In genomic region chr7:28808957-28809393, GRCm38 (mm10) we compare ENCODE assay signal across 8 mouse cellular contexts. TPM values are rescaled to one million over a fixed set of nuclear protein-coding genes. Genes with fewer than 3 reads are reported as not detected.
A peak's percentile ranks its signal among the peaks of the same experiment; 100 is the strongest.
DNase-seq lines count a peak whose midpoint lies in the region; ATAC-seq lines count a peak whose summit lies in the region.

No protein-coding gene starts in this region.

- peak; percentile 65 for ATAC-seq in hindbrain, embryonic 15.5 days (ENCODE audit: low FRiP score, low read depth)

- WGBS in hindbrain, embryonic 15.5 days, result under 1% methylated on average over 32 of the region's 32 CpGs

- no peaks in the 10 kb centered on the region for H3K27me3 ChIP-seq in hindbrain, embryonic 15.5 days

- peak; percentile 92 for DNase-seq in R1 (ENCODE audit: low read depth, low spot score)
- DNase-seq in cerebellum, postnatal 25 days, result peak; percentile 97 to 99
- peak; percentile 95 for DNase-seq in frontal cortex, postnatal 36 days (ENCODE audit: low spot score in 2 of 2)
- DNase-seq in left cerebral cortex, adult 11 months (ENCODE audit: low spot score), result peak; percentile 92
- DNase-seq in lung, postnatal 36 days, result peak; percentile 96
- peak; percentile 93 for DNase-seq in retina, embryonic 14.5 days (ENCODE audit: low spot score)
- DNase-seq in thymus, postnatal 36 days, result peak; percentile 96 to 98

- peak overlapping the region; percentile 86 for H3K4me2 ChIP-seq in hindbrain, embryonic 15.5 days

- peak overlapping the region; percentile 73 for H3K4me3 ChIP-seq in hindbrain, embryonic 15.5 days

- H3K9me3 ChIP-seq in hindbrain, embryonic 15.5 days, result no peaks in the 10 kb centered on the region

- peak overlapping the region; percentile 99 for H3K27ac ChIP-seq in hindbrain, embryonic 15.5 days (replicated peaks)

- H3K9ac ChIP-seq in hindbrain, embryonic 15.5 days, result peak overlapping the region; percentile 81

- H3K36me3 ChIP-seq in hindbrain, embryonic 15.5 days, result peaks cover 9% of the 10 kb centered on the region

- peaks cover 32% of the 10 kb centered on the region for H3K4me1 ChIP-seq in hindbrain, embryonic 15.5 days (replicated peaks)

RNA-seq across cellular contexts. Expression of gene Hnrnpl, which starts 0.6 kb away (rescaled TPM):
- polyA plus RNA-seq in hindbrain, embryonic 15.5 days (2015; fragmentation: Nextera tagmentation; extraction: Ambion mirVana), result 162 and 180 TPM in 2 replicates

RNA-seq across cellular contexts. Expression of gene Ech1, which starts 16.0 kb away (rescaled TPM):
- polyA plus RNA-seq in hindbrain, embryonic 15.5 days (2015; fragmentation: Nextera tagmentation; extraction: Ambion mirVana), result 97.8 and 98.0 TPM in 2 replicates

RNA-seq across cellular contexts. Expression of gene Rinl, which starts 20.2 kb away (rescaled TPM):
- polyA plus RNA-seq in hindbrain, embryonic 15.5 days (2015; fragmentation: Nextera tagmentation; extraction: Ambion mirVana), result 2.6 and 2.7 TPM in 2 replicates

RNA-seq across cellular contexts. Expression of gene Lgals4, which starts 24.7 kb away (rescaled TPM):
- 5.7 and 7.2 TPM in 2 replicates for polyA plus RNA-seq in hindbrain, embryonic 15.5 days (2015; fragmentation: Nextera tagmentation; extraction: Ambion mirVana)

RNA-seq across cellular contexts. Expression of gene Nfkbib, which starts 41.7 kb away (rescaled TPM):
- polyA plus RNA-seq in hindbrain, embryonic 15.5 days (2015; fragmentation: Nextera tagmentation; extraction: Ambion mirVana), result 66.3 and 69.0 TPM in 2 replicates

Comparison
In these comparisons a context has a peak if more than half of its experiments do, and no peak if none do; other contexts are left out.
1. Peak in every context shown above with its lines: DNase-seq, ATAC-seq, H3K4me3 ChIP-seq and H3K27ac ChIP-seq.